Mouse (Mus musculus) myocyte (in vitro differentiated cells): Measurements from ENCODE around the gene Nphp3. TPM values are rescaled to one million over a fixed set of nuclear protein-coding genes. Genes with fewer than 3 reads are reported as not detected.
A peak's percentile ranks its signal among the peaks of the same experiment; 100 is the strongest.

Experiments used
- H3K27me3 ChIP-seq: one replicate; pipeline ENCODE4 v1.6.1; 2011; ENCODE audit not compliant: control insufficient read depth, insufficient read depth, insufficient read length
- H3K36me3 ChIP-seq: one replicate; pipeline ENCODE4 v1.6.1; 2011; ENCODE audit not compliant: control insufficient read depth, insufficient read depth
- H3K4me2 ChIP-seq: one replicate; pipeline ENCODE4 v1.6.1; 2011; ENCODE audit warnings: low read depth, control low read depth
- H3K4me3 ChIP-seq: one replicate; pipeline ENCODE4 v1.5.1; 2011; ENCODE audit warnings: mild to moderate bottlenecking, control low read depth, moderate library complexity
- H3K79me2 ChIP-seq: one replicate; pipeline ENCODE4 v1.6.1; 2011; ENCODE audit not compliant: control insufficient read depth, insufficient read depth
- H3ac ChIP-seq: one replicate; pipeline ENCODE4 v1.6.1; 2011; ENCODE audit not compliant: control insufficient read depth, insufficient read length
- CEBPB ChIP-seq: IDR thresholded peaks from 2 replicates; pipeline ENCODE4 v1.6.1; 2011; ENCODE audit warnings: mild to moderate bottlenecking, moderate library complexity; ENCODE audit not compliant: poor library complexity, insufficient read depth, severe bottlenecking
- E2F4 ChIP-seq: IDR thresholded peaks from one replicate; pipeline ENCODE4 v1.6.1; 2011; ENCODE audit warnings: mild to moderate bottlenecking, control low read depth, moderate library complexity; ENCODE audit not compliant: insufficient read depth
- MAX ChIP-seq: IDR thresholded peaks from one replicate; pipeline ENCODE4 v1.6.1; 2011; ENCODE audit warnings: low read depth, mild to moderate bottlenecking, control low read depth
- MYOD1 ChIP-seq, 3 experiments: IDR thresholded peaks; one replicate each; pipeline ENCODE4 v1.6.1; 2011; ENCODE audit warnings: control low read depth in 2 of 3, low read depth in 2 of 3, mild to moderate bottlenecking in 2 of 3, moderate library complexity in 1 of 3; ENCODE audit not compliant: insufficient read length in 2 of 3, control insufficient read depth in 1 of 3
- MYOG ChIP-seq, 3 experiments: IDR thresholded peaks; one replicate each; pipeline ENCODE4 v1.6.1; 2011; ENCODE audit warnings: control low read depth in 2 of 3, low read depth in 2 of 3, mild to moderate bottlenecking in 2 of 3; ENCODE audit not compliant: insufficient read length in 2 of 3, control insufficient read depth in 1 of 3, insufficient read depth in 1 of 3
- POLR2A ChIP-seq: IDR thresholded peaks from one replicate; pipeline ENCODE4 v1.6.1; 2011; ENCODE audit warnings: low read depth, mild to moderate bottlenecking, control low read depth, moderate library complexity; ENCODE audit not compliant: insufficient read length
- POLR2AphosphoS2 ChIP-seq: IDR thresholded peaks from one replicate; pipeline ENCODE4 v1.6.1; 2011; ENCODE audit warnings: low read depth, control low read depth; ENCODE audit not compliant: insufficient read length
- REST ChIP-seq: IDR thresholded peaks from one replicate; pipeline ENCODE4 v1.6.1; 2011; ENCODE audit warnings: mild to moderate bottlenecking, control low read depth, moderate library complexity; ENCODE audit not compliant: insufficient read depth, insufficient read length
- SRF ChIP-seq: IDR thresholded peaks from one replicate; pipeline ENCODE4 v1.6.1; 2011; ENCODE audit warnings: low read depth; ENCODE audit not compliant: control insufficient read depth, insufficient read length
- TCF12 ChIP-seq: IDR thresholded peaks from one replicate; pipeline ENCODE4 v1.6.1; 2011; ENCODE audit warnings: mild to moderate bottlenecking, control low read depth; ENCODE audit not compliant: poor library complexity, insufficient read depth, severe bottlenecking
- TCF3 ChIP-seq: IDR thresholded peaks from one replicate; pipeline ENCODE4 v1.6.1; 2011; ENCODE audit warnings: low read depth, control low read depth; ENCODE audit not compliant: insufficient read length
- USF1 ChIP-seq: IDR thresholded peaks from one replicate; pipeline ENCODE4 v1.6.1; 2011; ENCODE audit warnings: low read depth, mild to moderate bottlenecking, control low read depth, moderate library complexity
- polyA plus RNA-seq: library from polyadenylated mRNA; unstranded; fragments of >200 nt; fragmentation: generic; extraction: Trizol; gene quantifications from one replicate; pipeline ENCODE4 v1.2.1, GENCODE M21; 2012; ENCODE audit warnings: missing spikeins

Nphp3 gene
- polyA plus RNA-seq, result 1.1 TPM

DNA sequence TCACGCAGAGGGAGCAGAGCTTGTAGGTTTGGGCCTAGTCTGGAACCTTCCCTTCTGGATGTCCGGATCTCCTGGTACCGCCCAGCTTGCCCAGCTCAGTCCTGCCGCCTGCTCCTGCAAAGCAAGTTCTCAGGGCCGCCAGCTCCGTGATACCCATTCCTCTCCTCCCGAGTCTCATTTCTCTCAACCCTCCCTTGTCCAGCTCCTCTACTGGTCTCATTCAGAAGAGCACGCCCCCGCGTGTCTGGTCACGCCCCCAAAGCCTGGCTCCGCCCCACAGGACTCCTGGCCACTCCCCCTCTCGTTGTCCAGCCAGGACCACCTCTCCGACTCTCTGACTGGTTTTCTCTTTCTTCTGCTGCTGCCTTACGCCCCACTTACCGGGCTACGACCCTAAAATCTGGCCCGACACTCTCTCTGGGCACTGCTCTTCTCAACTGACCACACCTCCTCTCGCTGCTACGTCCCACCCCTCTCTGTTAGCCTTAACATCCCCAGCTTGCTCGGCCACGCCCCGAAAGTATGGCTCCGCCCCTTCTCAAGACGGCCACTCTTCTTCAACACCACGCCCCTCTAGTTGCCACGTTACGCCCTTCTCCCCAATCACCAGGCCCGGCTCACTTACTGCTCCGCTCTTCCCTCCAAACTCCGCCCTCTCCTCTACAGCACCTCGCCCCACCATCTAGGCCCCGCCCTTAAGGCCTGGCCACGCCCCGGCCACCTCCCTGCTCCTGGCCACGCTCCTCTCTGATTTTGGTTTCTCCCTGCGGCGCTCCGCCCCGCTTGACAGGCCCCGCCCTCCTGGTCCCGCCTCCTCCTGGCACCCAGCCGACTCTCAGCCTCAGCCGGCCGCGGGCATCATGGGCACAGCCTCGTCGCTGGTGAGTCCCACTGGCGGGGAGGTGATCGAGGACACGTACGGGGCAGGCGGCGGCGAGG is at the start of gene Nphp3:
TSS of gene Nphp3 (plus strand) at position 624 of the 939 bp plus-strand sequence.
- peak within 1 kb of the TSS; percentile 71 for H3K4me2 ChIP-seq
- TF ChIP-seq SRF (peak; percentile 29), REST (no peak), E2F4 (no peak), MAX (no peak), USF1 (no peak), POLR2AphosphoS2 (peak; percentile 86), MYOG (IDR thresholded peaks at IDR 0.05; ENCODE audit: control insufficient read depth in 1 of 3, insufficient read depth in 1 of 3, insufficient read length in 2 of 3, low read depth in 2 of 3) (peak in 1 of 3 experiments; percentile 37), CEBPB (no peak), POLR2A (peak; percentile 94), MYOD1 (IDR thresholded peaks at IDR 0.05; ENCODE audit: control insufficient read depth in 1 of 3, insufficient read length in 2 of 3, low read depth in 2 of 3) (no peak), TCF3 (no peak), TCF12 (no peak)
- peak within 1 kb of the TSS; percentile 43 for H3K4me3 ChIP-seq
- no peaks in the 10 kb centered on the region for H3K27me3 ChIP-seq
- H3K36me3 ChIP-seq, result no peaks in the 10 kb centered on the region
- H3ac ChIP-seq, result peak within 1 kb of the TSS; percentile 89
- no peaks in the 10 kb centered on the region for H3K79me2 ChIP-seq

DNA sequence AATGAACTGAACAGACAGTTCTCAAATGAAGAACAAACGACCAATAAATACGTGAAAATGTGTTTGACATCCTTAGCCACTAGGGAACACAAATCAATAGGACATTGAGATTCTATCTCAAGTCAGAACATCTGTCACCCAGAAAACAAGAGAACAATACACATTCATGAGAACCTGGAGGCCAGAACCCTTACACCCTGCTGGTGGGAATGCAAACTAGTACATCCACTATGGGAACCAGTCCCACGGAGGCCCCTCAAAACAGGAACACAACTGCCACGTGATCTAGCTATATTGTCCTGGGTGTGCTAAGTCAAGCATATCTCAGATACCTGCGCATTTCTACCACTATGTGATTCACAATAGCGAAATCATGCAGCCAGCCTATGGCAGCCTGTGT is 43.6 kb upstream of the Nphp3 start:
- no peak for TF ChIP-seq TCF12
- no peak for TF ChIP-seq TCF3
- TF ChIP-seq E2F4, result no peak
- no peak for TF ChIP-seq MYOG (IDR thresholded peaks at IDR 0.05; ENCODE audit: control insufficient read depth in 1 of 3, insufficient read depth in 1 of 3, insufficient read length in 2 of 3, low read depth in 2 of 3)
- TF ChIP-seq CEBPB, result no peak
- TF ChIP-seq MAX, result no peak
- no peak for TF ChIP-seq REST
- no peak for TF ChIP-seq POLR2AphosphoS2
- no peak for TF ChIP-seq MYOD1 (IDR thresholded peaks at IDR 0.05; ENCODE audit: control insufficient read depth in 1 of 3, insufficient read length in 2 of 3, low read depth in 2 of 3)
- TF ChIP-seq SRF, result no peak
- no peak for TF ChIP-seq USF1
- no peak for TF ChIP-seq POLR2A
- H3K79me2 ChIP-seq, result no peaks in the 10 kb centered on the region
- H3K4me2 ChIP-seq, result no peak overlapping the region
- no peak overlapping the region for H3K4me3 ChIP-seq
- H3ac ChIP-seq, result no peak overlapping the region
- no peaks in the 10 kb centered on the region for H3K36me3 ChIP-seq
- H3K27me3 ChIP-seq, result no peaks in the 10 kb centered on the region

DNA sequence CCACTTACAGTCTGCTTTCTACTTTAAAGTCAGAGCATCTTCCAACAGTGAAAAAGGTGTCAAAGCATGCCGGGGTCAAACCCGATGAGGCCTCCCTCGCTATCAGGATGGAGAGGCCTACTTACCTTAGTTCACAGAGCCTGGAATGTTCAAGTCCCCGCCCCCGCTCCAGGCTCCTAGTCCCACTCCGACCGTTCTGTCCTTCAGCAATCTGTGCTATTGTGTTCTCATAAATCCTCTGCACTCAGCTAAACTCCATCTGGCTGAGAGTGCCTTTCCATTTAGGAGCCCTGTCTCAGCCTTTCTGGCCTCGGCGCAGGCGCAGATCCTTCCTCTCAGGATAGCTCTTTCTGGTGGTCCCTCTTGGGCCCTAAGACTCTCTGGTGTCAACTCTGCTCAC is 42.4 kb upstream of the Nphp3 start:
- Histone ChIP-seq H3K4me2 (no peak overlapping the region), H3K27me3 (no peaks in the 10 kb centered on the region), H3K4me3 (no peak overlapping the region), H3K36me3 (no peaks in the 10 kb centered on the region), H3ac (no peak overlapping the region), H3K79me2 (no peaks in the 10 kb centered on the region)
- TF ChIP-seq MYOG (IDR thresholded peaks at IDR 0.05; ENCODE audit: control insufficient read depth in 1 of 3, insufficient read depth in 1 of 3, insufficient read length in 2 of 3, low read depth in 2 of 3) (no peak), POLR2AphosphoS2 (no peak), SRF (no peak), TCF12 (no peak), CEBPB (no peak), MYOD1 (IDR thresholded peaks at IDR 0.05; ENCODE audit: control insufficient read depth in 1 of 3, insufficient read length in 2 of 3, low read depth in 2 of 3) (no peak), REST (no peak), POLR2A (no peak), USF1 (no peak), MAX (no peak), TCF3 (no peak)

DNA sequence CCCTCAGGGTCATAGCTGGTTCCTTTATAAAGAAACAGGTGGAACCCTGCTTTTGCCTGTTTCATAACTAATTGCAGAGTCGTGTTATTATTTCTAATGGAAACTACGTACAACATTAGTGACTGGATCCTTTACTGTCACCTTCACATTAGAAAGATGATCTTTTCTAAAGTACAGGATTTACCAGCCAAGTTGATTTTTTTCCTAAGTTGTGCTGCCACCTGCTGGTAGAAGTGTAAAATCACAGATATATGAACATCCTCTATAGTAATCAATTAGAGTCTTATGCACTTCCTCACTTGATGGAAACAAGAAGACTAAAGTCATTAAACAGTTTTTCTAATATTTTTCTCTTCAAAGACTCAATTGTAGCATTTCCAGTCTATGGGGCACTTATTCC is 5.8 kb upstream of the Nphp3 start:
- Histone ChIP-seq H3K27me3 (peaks cover 13% of the 10 kb centered on the region), H3ac (no peak overlapping the region), H3K79me2 (no peaks in the 10 kb centered on the region), H3K4me3 (no peak overlapping the region), H3K4me2 (no peak overlapping the region), H3K36me3 (no peaks in the 10 kb centered on the region)
- no peak for TF ChIP-seq POLR2A
- TF ChIP-seq SRF, result no peak

DNA sequence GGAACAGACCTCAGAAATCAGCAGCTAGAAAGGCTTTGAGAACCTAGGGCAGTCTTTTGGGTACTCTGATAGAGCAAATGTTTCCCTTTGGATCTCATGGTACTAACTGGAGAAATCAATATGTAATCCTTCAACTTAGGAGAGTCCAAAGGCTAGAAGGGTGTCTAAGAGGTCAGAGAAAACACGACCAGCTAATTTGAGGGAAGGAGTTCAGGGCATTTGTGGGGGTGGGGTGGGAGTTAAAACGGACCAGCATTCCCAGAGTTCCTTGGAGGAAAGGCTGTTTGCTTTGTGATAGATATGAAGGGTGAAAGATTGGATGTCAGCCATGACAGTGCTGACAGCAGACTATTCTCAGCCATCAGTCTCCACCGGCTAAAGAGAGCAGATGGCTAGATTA is 1.7 kb upstream of the Nphp3 start:
- H3K36me3 ChIP-seq, result no peaks in the 10 kb centered on the region
- H3K79me2 ChIP-seq, result no peaks in the 10 kb centered on the region
- no peak overlapping the region for H3ac ChIP-seq
- no peak overlapping the region for H3K4me3 ChIP-seq
- peaks cover 2% of the 10 kb centered on the region for H3K27me3 ChIP-seq
- TF ChIP-seq POLR2AphosphoS2, result no peak
- TF ChIP-seq TCF3, result no peak
- no peak for TF ChIP-seq POLR2A
- TF ChIP-seq REST, result no peak
- no peak for TF ChIP-seq SRF
- TF ChIP-seq CEBPB, result no peak
- no peak overlapping the region for H3K4me2 ChIP-seq
